Mouse (Mus musculus): Measurements from ENCODE around the gene Gm13272. TPM values are rescaled to one million over a fixed set of nuclear protein-coding genes. Genes with fewer than 3 reads are reported as not detected.
"Not testable (repeated sequence)": the region's sequence is repeated elsewhere in the genome, so short reads cannot be mapped to it uniquely, and the experiment has no call there.

Gm13272 gene
- polyA plus RNA-seq, 1 experiment, result 0.19 TPM

DNA sequence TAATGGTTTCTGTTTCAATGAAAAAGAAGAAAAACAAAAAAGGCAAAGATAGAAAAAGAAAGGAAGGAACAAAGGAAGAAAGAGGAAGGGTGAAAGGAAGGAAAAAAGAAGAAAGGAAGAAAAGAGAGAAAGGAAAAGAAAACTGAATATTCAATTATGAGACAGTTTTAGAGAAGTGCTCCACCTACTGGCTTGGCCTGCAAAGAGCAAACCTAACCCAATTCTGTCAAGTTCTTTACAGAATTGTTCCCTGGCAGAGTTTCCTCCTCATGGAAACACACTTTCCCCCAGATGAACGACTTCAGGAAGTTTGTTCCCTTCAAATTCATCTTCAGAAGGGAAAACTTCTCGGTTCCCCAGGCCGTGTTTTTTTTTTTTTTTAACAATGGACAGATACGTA is 43.3 kb downstream of the Gm13272 start:
- TF ChIP-seq TCF3 (IDR thresholded peaks at IDR 0.05; ENCODE audit: insufficient read length, low read depth) (no peak), POLR2AphosphoS2 (IDR thresholded peaks at IDR 0.05; ENCODE audit: insufficient read length, low read depth) (no peak), USF1 (IDR thresholded peaks at IDR 0.05; ENCODE audit: low read depth) (no peak), MYOG (IDR thresholded peaks at IDR 0.05; ENCODE audit: control insufficient read depth in 1 of 3, insufficient read depth in 1 of 3, insufficient read length in 2 of 3, low read depth in 2 of 3) (no peak)
- Histone ChIP-seq H3K79me2 (ENCODE audit: control insufficient read depth, insufficient read depth) (no peaks in the 10 kb centered on the region), H3K4me2 (ENCODE audit: low read depth) (no peak overlapping the region), H3K36me3 (ENCODE audit: control insufficient read depth, insufficient read depth) (no peaks in the 10 kb centered on the region), H3K4me3 (no peak overlapping the region), H3ac (ENCODE audit: control insufficient read depth, insufficient read length) (no peak overlapping the region), H3K27me3 (ENCODE audit: control insufficient read depth, insufficient read depth, insufficient read length) (peaks cover 6% of the 10 kb centered on the region)

DNA sequence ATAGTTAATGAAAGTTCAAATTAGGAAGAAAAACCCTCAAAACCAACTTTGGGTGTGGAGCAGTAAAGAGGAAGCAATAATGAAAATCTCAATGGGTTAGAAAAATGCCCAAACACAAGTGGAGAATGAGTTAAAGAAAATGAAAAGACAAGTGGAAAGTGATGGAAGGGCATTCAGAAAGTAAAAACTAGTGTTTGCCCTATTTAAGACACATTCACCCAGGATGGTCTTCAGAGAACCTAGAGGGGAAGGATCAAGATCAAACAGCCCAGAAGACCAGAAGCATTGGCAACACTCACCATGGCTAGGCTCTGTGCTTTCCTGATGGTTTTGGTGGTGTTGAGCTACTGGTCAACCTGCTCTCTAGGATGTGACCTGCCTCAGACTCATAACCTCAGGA is 47.5 kb downstream of the Gm13272 start, which contains the start of gene Ifna6:
Gene Ifna6 (plus strand): TSS at position 301 of the 400 bp plus-strand sequence.
- not testable (repeated sequence) for H3K27me3 ChIP-seq (ENCODE audit: control insufficient read depth, insufficient read depth, insufficient read length); H3K4me3 ChIP-seq; H3K36me3 ChIP-seq (ENCODE audit: control insufficient read depth, insufficient read depth); H3K4me2 ChIP-seq (ENCODE audit: low read depth); H3ac ChIP-seq (ENCODE audit: control insufficient read depth, insufficient read length); H3K79me2 ChIP-seq (ENCODE audit: control insufficient read depth, insufficient read depth)

Other genes starting within 250 kb of the Gm13272 start
- gene Ifna15, start 221.6 kb upstream of the Gm13272 start, polyA plus RNA-seq (2012; fragmentation: generic; extraction: Trizol), result not detected
- gene Ifna14, start 208.1 kb upstream of the Gm13272 start, polyA plus RNA-seq (2012; fragmentation: generic; extraction: Trizol), result not detected
- gene Ifna9, start 187.5 kb upstream of the Gm13272 start, polyA plus RNA-seq (2012; fragmentation: generic; extraction: Trizol), result not detected
- gene Ifna12, start 176.5 kb upstream of the Gm13272 start, polyA plus RNA-seq (2012; fragmentation: generic; extraction: Trizol), result not detected
- gene C87499, start 145.4 kb upstream of the Gm13272 start, polyA plus RNA-seq (2012; fragmentation: generic; extraction: Trizol), result not detected
- not detected for gene Ifna13, start 135.4 kb upstream of the Gm13272 start, polyA plus RNA-seq (2012; fragmentation: generic; extraction: Trizol)
- not detected for gene Ifna16, start 102.9 kb upstream of the Gm13272 start, polyA plus RNA-seq (2012; fragmentation: generic; extraction: Trizol)
- not detected for gene Ifna2, start 95.9 kb upstream of the Gm13272 start, polyA plus RNA-seq (2012; fragmentation: generic; extraction: Trizol)
- gene Ifnab, start 88.5 kb upstream of the Gm13272 start, polyA plus RNA-seq (2012; fragmentation: generic; extraction: Trizol), result not detected
- 2.0 TPM for gene Gm26566, start 58.0 kb upstream of the Gm13272 start, polyA plus RNA-seq (2012; fragmentation: generic; extraction: Trizol)
- 12.0 TPM for gene Klhl9, start 57.4 kb upstream of the Gm13272 start, polyA plus RNA-seq (2012; fragmentation: generic; extraction: Trizol)
- gene Gm13271, start 25.0 kb upstream of the Gm13272 start, polyA plus RNA-seq (2012; fragmentation: generic; extraction: Trizol), result not detected
- gene Gm13283, start 19.7 kb upstream of the Gm13272 start, polyA plus RNA-seq (2012; fragmentation: generic; extraction: Trizol), result not detected
- gene Gm13290, start 6.0 kb upstream of the Gm13272 start, polyA plus RNA-seq (2012; fragmentation: generic; extraction: Trizol), result 1.0 TPM
- gene Gm13289, start 2.9 kb upstream of the Gm13272 start, polyA plus RNA-seq (2012; fragmentation: generic; extraction: Trizol), result not detected
- not detected for gene Ifnz, start 2.3 kb downstream of the Gm13272 start, polyA plus RNA-seq (2012; fragmentation: generic; extraction: Trizol)
- 0.73 TPM for gene Gm13276, start 5.9 kb downstream of the Gm13272 start, polyA plus RNA-seq (2012; fragmentation: generic; extraction: Trizol)
- not detected for gene Gm13277, start 8.8 kb downstream of the Gm13272 start, polyA plus RNA-seq (2012; fragmentation: generic; extraction: Trizol)
- gene Gm13278, start 11.7 kb downstream of the Gm13272 start, polyA plus RNA-seq (2012; fragmentation: generic; extraction: Trizol), result not detected
- 0.35 TPM for gene Gm13275, start 14.6 kb downstream of the Gm13272 start, polyA plus RNA-seq (2012; fragmentation: generic; extraction: Trizol)
- gene Gm13279, start 17.5 kb downstream of the Gm13272 start, polyA plus RNA-seq (2012; fragmentation: generic; extraction: Trizol), result not detected
- not detected for gene Gm13285, start 19.8 kb downstream of the Gm13272 start, polyA plus RNA-seq (2012; fragmentation: generic; extraction: Trizol)
- gene Gm13287, start 23.4 kb downstream of the Gm13272 start, polyA plus RNA-seq (2012; fragmentation: generic; extraction: Trizol), result 0.35 TPM
- gene Gm13288, start 25.7 kb downstream of the Gm13272 start, polyA plus RNA-seq (2012; fragmentation: generic; extraction: Trizol), result 0.14 TPM
- gene Ifna7, start 36.4 kb downstream of the Gm13272 start, polyA plus RNA-seq (2012; fragmentation: generic; extraction: Trizol), result not detected
- gene Ifna11, start 40.1 kb downstream of the Gm13272 start, polyA plus RNA-seq (2012; fragmentation: generic; extraction: Trizol), result not detected
- gene Ifna6, start 47.6 kb downstream of the Gm13272 start, polyA plus RNA-seq (2012; fragmentation: generic; extraction: Trizol), result not detected
- not detected for gene Ifna5, start 55.7 kb downstream of the Gm13272 start, polyA plus RNA-seq (2012; fragmentation: generic; extraction: Trizol)
- gene Ifna4, start 62.0 kb downstream of the Gm13272 start, polyA plus RNA-seq (2012; fragmentation: generic; extraction: Trizol), result not detected
- gene Ifna1, start 70.2 kb downstream of the Gm13272 start, polyA plus RNA-seq (2012; fragmentation: generic; extraction: Trizol), result not detected
- not detected for gene Ifne, start 100.4 kb downstream of the Gm13272 start, polyA plus RNA-seq (2012; fragmentation: generic; extraction: Trizol)

Data from myocyte (in vitro differentiated cells).